Mouse (Mus musculus) forebrain, postnatal 0 days (tissue): ENCODE measurements around the gene Rab26. TPM values are rescaled to one million over a fixed set of nuclear protein-coding genes. Genes with fewer than 3 reads are reported as not detected.
A peak's percentile ranks its signal among the peaks of the same experiment; 100 is the strongest.

Source experiments
- ATAC-seq: fragments of 200-750 bp; cut with Nextera tagmentation; 2 replicates; pipeline ENCODE4 v1.8.0; 2017; ENCODE audit warnings: mild to moderate bottlenecking, moderate library complexity
- DNase-seq: peaks from one replicate; pipeline ENCODE4 v3.0.0-alpha.2; 2015
- H3K27ac ChIP-seq: fragments of 300-500 bp; sonication (generic); 2 replicates; pipeline ENCODE4 v1.5.1; 2014; ENCODE audit warnings: low read depth, mild to moderate bottlenecking, antibody characterized with exemption, low read length, moderate library complexity, mixed read lengths
- H3K27me3 ChIP-seq: fragments of 300-500 bp; sonication (generic); 2 replicates; pipeline ENCODE4 v1.6.1; 2014; ENCODE audit warnings: mild to moderate bottlenecking, low read length, mixed read lengths; ENCODE audit not compliant: insufficient read depth
- H3K36me3 ChIP-seq: fragments of 300-500 bp; sonication (generic); 2 replicates; pipeline ENCODE4 v1.6.1; 2014; ENCODE audit warnings: mild to moderate bottlenecking, moderate library complexity; ENCODE audit not compliant: insufficient read depth
- H3K4me1 ChIP-seq: fragments of 300-500 bp; sonication (generic); 2 replicates; pipeline ENCODE4 v1.6.1; 2014; ENCODE audit warnings: antibody characterized with exemption; ENCODE audit not compliant: insufficient read depth
- H3K4me2 ChIP-seq: fragments of 300-500 bp; sonication (generic); 2 replicates; pipeline ENCODE4 v1.6.1; 2014; ENCODE audit warnings: low read depth, mild to moderate bottlenecking, moderate library complexity
- H3K4me3 ChIP-seq: fragments of 300-500 bp; sonication (generic); 2 replicates; pipeline ENCODE4 v1.5.1; 2014; ENCODE audit warnings: low read depth, low read length, mixed read lengths
- H3K9ac ChIP-seq: fragments of 300-500 bp; sonication (generic); 2 replicates; pipeline ENCODE4 v1.6.1; 2014; ENCODE audit warnings: mild to moderate bottlenecking
- H3K9me3 ChIP-seq: fragments of 300-500 bp; sonication (generic); 2 replicates; pipeline ENCODE4 v1.6.1; 2016; ENCODE audit warnings: low read length
- CTCF ChIP-seq: sonication (generic); IDR thresholded peaks from 2 replicates; pipeline ENCODE4 v1.5.1; 2016; ENCODE audit warnings: antibody characterized with exemption, control low read depth, low read depth
- WGBS: fragments of 180-500 bp; shearing (Covaris S2); extraction: QIAGEN DNeasy Blood & Tissue Kit; methylation state at CpG from one replicate; pipeline ENCODE4 v1.1.7; 2014; 5-methylcytosine and 5-hydroxymethylcytosine counted together
- polyA plus RNA-seq: library from polyadenylated mRNA; unstranded; fragments of >200 nt; fragmentation: Nextera tagmentation; extraction: Ambion mirVana; gene quantifications from 2 replicates; pipeline ENCODE4 v1.2.1, GENCODE M21; 2015
- total RNA-seq: library from RNA; depleted of rRNA; stranded (reverse); fragments of >200 nt; gene quantifications from 2 replicates; pipeline ENCODE4 v1.2.3, GENCODE M21; 2014

Rab26 gene
- total and polyA plus RNA-seq, 2 experiments from 2014 or later, result 7.1 to 12.4 TPM

DNA sequence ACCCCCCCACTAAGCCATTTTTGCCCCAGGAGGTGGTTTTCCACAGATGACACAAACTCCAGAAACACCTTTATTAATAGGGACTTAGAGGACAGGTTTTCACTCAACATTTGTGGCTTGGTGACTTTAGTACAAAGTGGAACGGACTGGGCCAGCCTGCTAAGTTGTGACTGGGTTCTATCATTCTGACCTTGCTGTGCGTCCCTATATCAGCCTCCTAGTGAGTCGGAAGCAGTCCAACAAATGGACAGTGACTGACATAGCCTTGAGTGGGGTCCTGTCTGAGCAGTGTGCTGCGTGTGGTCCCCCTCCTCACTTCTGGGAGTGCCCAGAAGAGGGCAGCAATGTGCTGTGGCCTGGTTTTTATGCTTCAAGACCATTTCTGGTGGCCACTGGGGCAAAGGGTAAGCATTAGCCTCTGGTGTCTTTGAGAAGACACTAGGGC lies 5.0 kb downstream of the Rab26 start:
- H3K4me1 ChIP-seq, result peaks cover 39% of the 10 kb centered on the region
- peak overlapping the region; percentile 65 for H3K9ac ChIP-seq
- H3K27ac ChIP-seq, result no peak overlapping the region
- H3K4me3 ChIP-seq, result peak overlapping the region; percentile 63
- peak overlapping the region; percentile 77 for H3K4me2 ChIP-seq
- peak; percentile 86 for TF ChIP-seq CTCF
- ATAC-seq (no peak), DNase-seq (peak; percentile 71)
- WGBS, result 2% methylated on average over 4 of the region's 4 CpGs
- no peaks in the 10 kb centered on the region for H3K9me3 ChIP-seq
- no peaks in the 10 kb centered on the region for H3K27me3 ChIP-seq
- peaks cover 14% of the 10 kb centered on the region for H3K36me3 ChIP-seq

- Histone ChIP-seq H3K4me1 (peaks cover 35% of the 10 kb centered on the region), H3K36me3 (peaks cover 14% of the 10 kb centered on the region), H3K27ac (peak overlapping the region; percentile 89), H3K9me3 (no peaks in the 10 kb centered on the region), H3K27me3 (no peaks in the 10 kb centered on the region), H3K4me3 (peak overlapping the region; percentile 63), H3K4me2 (peak overlapping the region; percentile 77), H3K9ac (peak overlapping the region; percentile 65)
- DNase-seq (no peak), ATAC-seq (no peak)
- 0% methylated on average over 8 of the region's 8 CpGs for WGBS
- no peak for TF ChIP-seq CTCF
Observed at GRCm38 (mm10) chr17:24528560-24528918, 5.5 kb downstream of the Rab26 start.

DNA sequence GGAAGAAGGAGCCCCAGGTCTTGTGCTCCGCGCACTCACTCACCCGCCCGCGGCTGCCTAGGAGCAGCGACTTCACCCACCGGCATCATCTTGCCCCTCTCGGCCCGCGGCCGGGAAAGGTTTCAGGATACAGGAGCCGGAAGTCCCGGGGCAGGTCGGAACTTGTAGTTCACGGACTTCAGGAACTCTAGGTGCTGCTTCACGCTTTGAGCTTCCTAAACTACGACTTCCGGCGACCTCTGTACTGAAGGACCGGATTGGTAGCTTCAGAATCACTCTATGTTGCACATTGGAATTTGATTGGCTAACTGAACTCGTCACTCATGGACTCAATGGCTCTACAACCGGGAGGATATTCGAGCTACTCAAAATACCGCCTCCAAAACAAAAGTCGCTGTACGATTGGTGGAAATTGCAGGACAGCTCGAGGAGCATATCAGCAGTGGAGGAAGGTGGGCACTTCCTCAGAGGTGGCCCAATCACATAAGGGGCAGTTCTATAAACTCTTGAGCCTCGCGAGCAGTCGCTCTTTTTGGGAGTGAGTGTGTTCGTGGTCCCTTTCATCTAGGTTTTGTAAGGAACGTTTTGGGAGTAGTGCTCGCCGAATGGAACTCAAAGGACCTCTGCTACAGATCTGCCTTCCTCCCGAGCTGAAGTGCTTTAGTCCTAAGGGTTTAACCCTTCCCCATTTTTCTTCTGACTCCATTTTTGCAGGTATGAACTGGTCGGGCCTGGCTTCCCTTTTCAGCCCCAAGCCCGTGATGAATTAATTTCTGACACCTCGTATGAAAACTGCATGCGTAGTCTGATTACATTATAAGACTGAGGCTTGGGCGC lies 6.1 kb downstream of the Rab26 start, which contains the start of gene Traf7:
Traf7 (minus strand) TSS at position 216 of the 837 bp plus-strand sequence.
- Histone ChIP-seq H3K4me1 (peaks cover 29% of the 10 kb centered on the region), H3K27ac (peak within 1 kb of the TSS; percentile 89), H3K4me3 (peak within 1 kb of the TSS; percentile 67), H3K9ac (peak within 1 kb of the TSS; percentile 69), H3K9me3 (no peaks in the 10 kb centered on the region), H3K27me3 (no peaks in the 10 kb centered on the region), H3K4me2 (peak within 1 kb of the TSS; percentile 77), H3K36me3 (peaks cover 14% of the 10 kb centered on the region)
- ATAC-seq (peak; percentile 97), DNase-seq (peak; percentile 98)
- no peak for TF ChIP-seq CTCF
- WGBS, result under 1% methylated on average over 40 of the region's 40 CpGs

- Histone ChIP-seq H3K4me1 (peaks cover 25% of the 10 kb centered on the region), H3K27me3 (no peaks in the 10 kb centered on the region), H3K9me3 (no peaks in the 10 kb centered on the region), H3K9ac (peak overlapping the region; percentile 69), H3K36me3 (peaks cover 14% of the 10 kb centered on the region), H3K4me2 (peak overlapping the region; percentile 53), H3K4me3 (peak overlapping the region; percentile 67), H3K27ac (peak overlapping the region; percentile 81)
- TF ChIP-seq CTCF, result no peak
- WGBS, result under 1% methylated on average over 19 of the region's 19 CpGs
- DNase-seq, result no peak
- ATAC-seq, result peak; percentile 24; the same call in 1 of the 2 replicates
Observed at GRCm38 (mm10) chr17:24527315-24527714, 6.7 kb downstream of the Rab26 start.

DNA sequence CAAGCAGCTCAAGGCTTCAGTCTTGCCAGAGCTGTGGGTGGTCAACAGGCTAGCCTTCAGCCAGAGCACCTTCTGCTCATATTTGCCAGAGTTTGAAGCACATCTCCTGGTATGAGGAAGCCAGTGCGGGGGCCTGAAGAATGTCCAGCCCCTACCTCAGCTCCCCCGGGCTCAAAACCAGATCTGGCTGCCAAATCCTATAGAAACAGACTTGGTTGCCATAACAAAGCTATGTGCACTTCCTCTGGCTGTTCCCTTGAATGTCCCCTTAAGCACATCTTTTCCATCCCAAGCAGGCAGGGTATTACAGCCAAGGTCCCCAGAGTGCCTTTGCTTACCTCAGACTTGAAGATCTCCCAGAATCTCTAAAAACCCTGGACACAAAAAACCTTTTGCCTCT lies 9.3 kb downstream of the Rab26 start:
- H3K9ac ChIP-seq, result no peak overlapping the region
- no peak for TF ChIP-seq CTCF
- H3K4me2 ChIP-seq, result no peak overlapping the region
- no peaks in the 10 kb centered on the region for H3K9me3 ChIP-seq
- peaks cover 17% of the 10 kb centered on the region for H3K4me1 ChIP-seq
- H3K4me3 ChIP-seq, result no peak overlapping the region
- 85% methylated on average over 2 of the region's 2 CpGs for WGBS
- no peak overlapping the region for H3K27ac ChIP-seq
- H3K27me3 ChIP-seq, result no peaks in the 10 kb centered on the region
- H3K36me3 ChIP-seq, result peaks cover 4% of the 10 kb centered on the region
- no peak for ATAC-seq
- DNase-seq, result no peak

- DNase-seq (no peak), ATAC-seq (no peak)
- no peaks in the 10 kb centered on the region for H3K27me3 ChIP-seq
- no peak for TF ChIP-seq CTCF
- no peaks in the 10 kb centered on the region for H3K4me1 ChIP-seq
- H3K4me3 ChIP-seq, result no peak overlapping the region
- no peak overlapping the region for H3K4me2 ChIP-seq
- no peaks in the 10 kb centered on the region for H3K9me3 ChIP-seq
- 94% methylated on average over 4 of the region's 4 CpGs for WGBS
- no peak overlapping the region for H3K9ac ChIP-seq
- peaks cover 39% of the 10 kb centered on the region for H3K36me3 ChIP-seq
- H3K27ac ChIP-seq, result no peak overlapping the region
Observed at GRCm38 (mm10) chr17:24520450-24520849, 13.6 kb downstream of the Rab26 start.
